Comparison of ENCODE assay signal across 16 mouse cellular contexts in genomic region chr8:119284920-119285319, GRCm38 (mm10). TPM values are rescaled to one million over a fixed set of nuclear protein-coding genes. Genes with fewer than 3 reads are reported as not detected.
DNase-seq lines count a peak whose midpoint lies in the region; ATAC-seq and TF ChIP-seq lines count a peak whose summit lies in the region.
"Had no signal": no experiment of that assay in that cellular context is flagged by ENCODE, and none has a peak within 500 bp of the region (broad histone marks: within the 10 kb centered on the region; RNA-seq: fewer than 3 reads in every experiment).

No protein-coding gene starts in this region.

- DNase-seq in hindbrain, embryonic 11.5 days (ENCODE audit: low spot score) = no peak
- DNase-seq in adrenal gland, postnatal 36 days = peak; percentile 28 to 42
- DNase-seq in cerebellum, adult 2 months = peak; percentile 92 to 95
- DNase-seq in heart, postnatal 4 days = peak; percentile 57
- no peak for DNase-seq in testis, postnatal 10 days (ENCODE audit: low spot score)
- no peak for DNase-seq in ovary, postnatal 14 days (ENCODE audit: low spot score)
- DNase-seq: gastrocnemius, postnatal 36 days; kidney, postnatal 25 days; liver; right cerebral cortex, postnatal 25 days had no signal

- WGBS in hindbrain, embryonic 16.5 days = 67% methylated on average over 4 of the region's 4 CpGs
- WGBS in hindbrain, embryonic 11.5 days = 79% methylated on average over 4 of the region's 4 CpGs
- 9% methylated on average over 4 of the region's 4 CpGs for WGBS in cerebellum, adult 2 months

- TF ChIP-seq CTCF in cerebellum, adult 2 months (IDR thresholded peaks at IDR 0.05; ENCODE audit: borderline replicate concordance, insufficient read depth, low read depth, low read length) = no peak

- no peaks in the 10 kb centered on the region for H3K36me3 ChIP-seq in hindbrain, embryonic 16.5 days (ENCODE audit: control insufficient read depth, insufficient read depth, low read length)
- H3K36me3 ChIP-seq in hindbrain, embryonic 11.5 days (ENCODE audit: control insufficient read depth, insufficient read depth, low read length) = no peaks in the 10 kb centered on the region
- H3K36me3 ChIP-seq: embryonic facial prominence, embryonic 13.5 days; midbrain, embryonic 12.5 days; neural tube, embryonic 13.5 days had no signal

- H3K27ac ChIP-seq in hindbrain, embryonic 16.5 days (ENCODE audit: low read depth, low read length) = no peak overlapping the region
- no peak overlapping the region for H3K27ac ChIP-seq in hindbrain, embryonic 11.5 days (ENCODE audit: low read depth, low read length)
- no peak overlapping the region for H3K27ac ChIP-seq in cerebellum, adult 2 months (ENCODE audit: insufficient read depth, low read length)
- H3K27ac ChIP-seq: embryonic facial prominence, embryonic 13.5 days; forebrain, embryonic 13.5 days; left cerebral cortex, adult 2 months; midbrain, embryonic 12.5 days; neural tube, embryonic 13.5 days had no signal

- ATAC-seq in hindbrain, embryonic 16.5 days = peak; percentile 30; the same call in 1 of the 2 replicates
- no peak for ATAC-seq in hindbrain, embryonic 11.5 days (ENCODE audit: low FRiP score)
- ATAC-seq: forebrain, embryonic 13.5 days had no signal

- no peaks in the 10 kb centered on the region for H3K9me3 ChIP-seq in hindbrain, embryonic 16.5 days (ENCODE audit: control insufficient read depth, low read length)
- no peaks in the 10 kb centered on the region for H3K9me3 ChIP-seq in hindbrain, embryonic 11.5 days (ENCODE audit: control insufficient read depth, low read length)
- H3K9me3 ChIP-seq: embryonic facial prominence, embryonic 13.5 days; forebrain, embryonic 13.5 days; midbrain, embryonic 12.5 days; neural tube, embryonic 13.5 days had no signal

- H3K27me3 ChIP-seq in hindbrain, embryonic 16.5 days (replicated peaks; ENCODE audit: control insufficient read depth, insufficient read depth, low read length) = no peaks in the 10 kb centered on the region
- H3K27me3 ChIP-seq in hindbrain, embryonic 11.5 days (ENCODE audit: control insufficient read depth, insufficient read depth, low read length) = no peaks in the 10 kb centered on the region
- no peaks in the 10 kb centered on the region for H3K27me3 ChIP-seq in cerebellum, adult 2 months (ENCODE audit: control insufficient read depth, insufficient read depth, low read length)
- H3K27me3 ChIP-seq: embryonic facial prominence, embryonic 13.5 days; forebrain, embryonic 13.5 days; midbrain, embryonic 12.5 days; neural tube, embryonic 13.5 days had no signal

- H3K4me2 ChIP-seq in hindbrain, embryonic 16.5 days (ENCODE audit: low read length) = no peak overlapping the region
- no peak overlapping the region for H3K4me2 ChIP-seq in hindbrain, embryonic 11.5 days (replicated peaks; ENCODE audit: low read depth, low read length)
- H3K4me2 ChIP-seq: embryonic facial prominence, embryonic 13.5 days; forebrain, embryonic 13.5 days; midbrain, embryonic 12.5 days; neural tube, embryonic 13.5 days had no signal

- no peak overlapping the region for H3K9ac ChIP-seq in hindbrain, embryonic 16.5 days (ENCODE audit: low read depth, low read length)
- H3K9ac ChIP-seq in hindbrain, embryonic 11.5 days (ENCODE audit: low read depth, low read length) = no peak overlapping the region
- H3K9ac ChIP-seq: embryonic facial prominence, embryonic 13.5 days; forebrain, embryonic 13.5 days; midbrain, embryonic 12.5 days; neural tube, embryonic 13.5 days had no signal

- no peak for TF ChIP-seq POLR2A in cerebellum, adult 2 months (IDR thresholded peaks at IDR 0.05; ENCODE audit: borderline replicate concordance, insufficient read depth, low read length)

- no peak overlapping the region for H3K4me3 ChIP-seq in hindbrain, embryonic 16.5 days (ENCODE audit: low read length)
- no peak overlapping the region for H3K4me3 ChIP-seq in hindbrain, embryonic 11.5 days (ENCODE audit: low read depth, low read length)
- H3K4me3 ChIP-seq in cerebellum, adult 2 months (replicated peaks; ENCODE audit: insufficient read depth, low read depth, low read length) = no peak overlapping the region
- H3K4me3 ChIP-seq: embryonic facial prominence, embryonic 13.5 days; forebrain, embryonic 13.5 days; left cerebral cortex, adult 2 months; midbrain, embryonic 12.5 days; neural tube, embryonic 13.5 days had no signal

- no peaks in the 10 kb centered on the region for H3K4me1 ChIP-seq in hindbrain, embryonic 16.5 days (ENCODE audit: control insufficient read depth, insufficient read depth, low read depth, low read length)
- H3K4me1 ChIP-seq in hindbrain, embryonic 11.5 days (replicated peaks; ENCODE audit: control insufficient read depth, insufficient read depth, low read length) = no peaks in the 10 kb centered on the region
- H3K4me1 ChIP-seq in cerebellum, adult 2 months (ENCODE audit: control insufficient read depth, insufficient read depth, low read length) = peaks cover 21% of the 10 kb centered on the region
- H3K4me1 ChIP-seq: embryonic facial prominence, embryonic 13.5 days; forebrain, embryonic 13.5 days; midbrain, embryonic 12.5 days; neural tube, embryonic 13.5 days had no signal

RNA-seq across cellular contexts. Expression of gene Hsbp1, which starts 59.4 kb away (rescaled TPM):
- 802 and 900 TPM in 2 replicates for polyA plus RNA-seq in hindbrain, embryonic 16.5 days (2015; fragmentation: Nextera tagmentation; extraction: Ambion mirVana)
- 366 and 377 TPM in 2 replicates for polyA plus RNA-seq in hindbrain, embryonic 11.5 days (2014; fragmentation: Nextera tagmentation; extraction: Ambion mirVana)
- 100 to 1,000 TPM; 199 to 210 TPM for total RNA-seq in adrenal gland, postnatal 36 days (2021)
- 323 and 343 TPM in 2 replicates for polyA plus RNA-seq in cerebellum, adult 2 months (2012; rRNA removed)
- total RNA-seq in heart, postnatal 4 days (2021) = 100 to 1,000 TPM; 180 to 183 TPM

Comparison
In these comparisons a context has a peak if more than half of its experiments do, and no peak if none do; other contexts are left out.
1. DNase-seq: peak in adrenal gland, postnatal 36 days (2 of 2), cerebellum, adult 2 months (2 of 2) and heart, postnatal 4 days (single experiment); none in hindbrain, embryonic 11.5 days (single experiment), testis, postnatal 10 days (single experiment) and ovary, postnatal 14 days (single experiment).